Mouse (Mus musculus): ENCODE measurements around the gene Msrb3. TPM values are rescaled to one million over a fixed set of nuclear protein-coding genes. Genes with fewer than 3 reads are reported as not detected.

Gene Msrb3
- polyA plus RNA-seq, 1 experiment: 3.9 TPM

- 18% methylated on average over 25 of the region's 25 CpGs for WGBS
- TF ChIP-seq POLR2A (IDR thresholded peaks at IDR 0.05; ENCODE audit: low read depth, low read length) (no peak), CTCF (IDR thresholded peaks at IDR 0.05; ENCODE audit: extremely low read depth, insufficient read length, insufficient replicate concordance, low read depth, low read length) (no peak)
These were observed 163.0 kb downstream of the Msrb3 start for GRCm38 (mm10) chr10:120735722-120736507.

GRCm38 (mm10) chr10:120734364-120734763, 164.5 kb downstream of the Msrb3 start:
- 94% methylated on average over 2 of the region's 2 CpGs for WGBS
- H3K36me3 ChIP-seq (ENCODE audit: control insufficient read depth, insufficient read depth, low read length): no peaks in the 10 kb centered on the region
- H3K4me1 ChIP-seq (ENCODE audit: control insufficient read depth, insufficient read depth, insufficient read length, low read length): no peaks in the 10 kb centered on the region
- H3K4me3 ChIP-seq (ENCODE audit: low read depth, low read length): no peak overlapping the region
- H3K27me3 ChIP-seq (ENCODE audit: control insufficient read depth, insufficient read depth, low read length): 0 out of 2 replicates have a peak, but pooled peaks cover 4% of the 10 kb centered on the region
- TF ChIP-seq POLR2A (IDR thresholded peaks at IDR 0.05; ENCODE audit: low read depth, low read length) (no peak), CTCF (IDR thresholded peaks at IDR 0.05; ENCODE audit: extremely low read depth, insufficient read length, insufficient replicate concordance, low read depth, low read length) (no peak)
- H3K27ac ChIP-seq (ENCODE audit: insufficient read depth, low read depth, low read length): no peak overlapping the region

More at GRCm38 (mm10) chr10:120735722-120736507, 163.0 kb downstream of the Msrb3 start:
- Histone ChIP-seq H3K4me1 (ENCODE audit: control insufficient read depth, insufficient read depth, insufficient read length, low read length) (no peaks in the 10 kb centered on the region), H3K36me3 (ENCODE audit: control insufficient read depth, insufficient read depth, low read length) (no peaks in the 10 kb centered on the region), H3K27me3 (ENCODE audit: control insufficient read depth, insufficient read depth, low read length) (0 out of 2 replicates have a peak, but pooled peaks cover 4% of the 10 kb centered on the region), H3K27ac (ENCODE audit: insufficient read depth, low read depth, low read length) (no peak overlapping the region), H3K4me3 (ENCODE audit: low read depth, low read length) (no peak overlapping the region)

Other genes starting within 250 kb of the Msrb3 start
- gene Lemd3, start 80.2 kb upstream of the Msrb3 start, polyA plus RNA-seq (2012; rRNA removed): 2.3 and 4.0 TPM in 2 replicates
- 0.10 and 0.51 TPM in 2 replicates for gene Wif1, start 134.9 kb upstream of the Msrb3 start, polyA plus RNA-seq (2012; rRNA removed)